Mouse (Mus musculus): ENCODE results near the gene Tac2.
"Not testable (repeated sequence)": the region's sequence is repeated elsewhere in the genome, so short reads cannot be mapped to it uniquely, and the experiment has no call there.

The Tac2 gene

DNA sequence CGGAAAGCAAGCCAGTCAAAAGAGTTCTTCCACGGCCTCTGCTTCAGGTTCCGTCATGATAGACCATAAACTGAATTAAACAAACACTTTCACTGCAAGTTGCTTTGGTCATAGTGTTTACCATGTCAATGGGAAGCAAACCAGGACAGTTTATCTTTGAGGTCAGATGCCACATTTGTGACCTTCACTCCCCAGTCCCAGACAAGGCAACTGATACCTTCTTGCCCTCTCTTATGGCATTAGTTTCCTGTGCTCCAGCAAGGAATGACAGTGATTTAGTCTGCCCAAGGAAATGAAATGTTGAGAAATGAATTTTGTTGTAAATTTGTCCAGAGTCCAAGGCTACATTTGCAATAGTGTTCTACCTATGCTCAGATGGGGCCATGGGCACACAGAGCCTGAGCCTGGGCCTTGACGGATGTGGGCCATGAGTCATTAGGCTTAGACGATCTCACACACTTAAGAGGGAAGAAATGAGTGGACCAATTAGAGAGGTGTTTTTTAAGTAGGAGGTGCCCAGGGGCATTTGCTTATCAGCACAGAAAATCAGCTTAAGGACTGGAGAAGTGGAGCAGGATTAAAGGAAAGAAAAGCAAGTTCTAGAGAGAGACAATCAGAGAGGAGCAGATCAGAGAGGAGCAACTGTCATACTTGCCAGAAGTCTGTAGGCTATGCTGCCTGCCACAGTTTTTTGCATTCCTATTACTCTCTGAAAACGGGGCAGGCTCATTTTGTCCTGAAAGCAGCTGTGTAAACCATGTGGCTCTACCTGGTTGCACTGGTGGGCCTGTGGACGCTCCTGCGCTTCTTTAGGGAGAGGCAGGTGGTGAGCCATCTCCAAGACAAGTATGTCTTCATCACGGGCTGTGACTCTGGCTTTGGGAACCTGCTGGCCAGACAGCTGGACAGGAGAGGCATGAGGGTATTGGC is 35.2 kb downstream of the Tac2 start, which contains the start of the genes Rdh1 and Rdh16f1:
Gene Rdh1 (plus strand): TSS at position 541 of the 930 bp plus-strand sequence.
Gene Rdh16f1 (plus strand): TSS at position 607 of the 930 bp plus-strand sequence.
- peak in 1 of 2 experiments; percentile 1 for DNase-seq

DNA sequence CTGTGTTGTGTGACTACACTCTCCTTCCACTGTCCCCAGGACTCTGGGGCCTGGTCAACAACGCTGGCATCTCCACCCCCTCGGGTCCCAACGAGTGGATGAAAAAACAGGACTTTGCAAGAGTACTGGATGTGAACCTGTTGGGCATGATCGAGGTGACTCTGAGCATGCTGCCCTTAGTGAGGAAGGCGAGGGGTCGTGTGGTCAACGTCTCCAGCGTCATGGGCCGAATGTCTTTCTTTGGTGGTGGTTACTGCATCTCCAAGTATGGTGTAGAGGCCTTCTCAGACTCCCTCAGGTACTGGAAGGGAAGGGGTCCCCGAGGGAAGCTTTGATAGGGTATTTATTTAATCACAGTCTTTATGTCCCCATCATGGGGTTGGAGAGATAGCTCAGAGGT is 38.6 kb downstream of the Tac2 start:
- DNase-seq = not testable (repeated sequence)

DNA sequence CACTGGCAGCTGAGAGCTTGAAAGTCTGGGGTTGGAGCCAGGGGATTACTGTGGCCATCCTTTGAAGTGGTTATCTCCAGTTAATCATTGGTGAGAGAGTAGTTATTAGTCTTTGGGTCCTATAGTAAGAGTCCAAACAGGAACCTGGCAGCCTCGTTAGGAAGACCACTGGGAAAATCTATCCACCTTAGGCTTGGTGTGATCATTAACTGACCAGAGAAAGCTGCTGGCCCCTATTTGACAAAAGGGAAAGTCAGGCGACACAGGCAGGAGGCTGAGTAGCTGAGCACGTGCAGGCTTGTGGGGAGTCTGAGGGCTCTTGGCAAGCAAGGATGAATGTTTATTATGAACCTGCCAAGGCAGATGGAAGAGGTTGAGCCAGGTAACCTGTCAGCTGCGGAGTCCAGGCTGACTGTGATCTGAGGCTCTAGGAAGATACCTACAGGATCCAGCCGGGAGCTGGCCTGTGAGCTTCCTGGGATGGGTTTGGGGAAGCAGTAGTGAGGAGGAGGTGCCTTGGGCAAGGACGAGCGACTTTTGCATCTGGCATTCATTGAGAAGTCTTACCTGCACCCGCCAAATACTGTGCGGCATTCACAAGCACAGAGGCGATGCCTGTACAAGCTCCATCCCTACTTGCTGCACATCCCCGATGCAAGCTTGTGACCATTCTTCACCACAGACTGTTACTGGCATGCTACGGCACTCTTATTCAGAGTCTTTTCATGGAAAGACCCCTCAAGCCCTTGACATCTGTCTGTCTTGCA is 39.8 kb downstream of the Tac2 start:
- peak; percentile 50 to 60 for DNase-seq

DNA sequence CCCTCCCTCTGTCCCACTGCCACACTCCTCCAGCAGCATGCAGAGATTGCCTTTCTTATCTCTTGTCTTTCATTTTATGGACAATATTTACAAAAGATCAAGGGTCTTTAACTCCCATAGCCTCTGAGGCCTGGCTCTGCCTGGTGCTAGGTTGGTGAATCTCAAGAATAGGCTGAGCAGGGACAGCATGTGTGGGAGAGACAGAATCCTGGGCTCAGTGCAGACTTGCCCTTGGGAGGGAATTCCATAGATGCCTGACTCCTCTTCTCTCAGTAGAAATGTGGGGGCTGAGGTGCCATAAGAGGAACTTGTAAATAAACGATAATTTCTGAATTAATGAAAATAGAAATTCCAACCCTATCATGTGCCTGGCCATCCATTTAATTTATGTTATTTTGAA is 42.3 kb downstream of the Tac2 start:
- DNase-seq = no peak

DNA sequence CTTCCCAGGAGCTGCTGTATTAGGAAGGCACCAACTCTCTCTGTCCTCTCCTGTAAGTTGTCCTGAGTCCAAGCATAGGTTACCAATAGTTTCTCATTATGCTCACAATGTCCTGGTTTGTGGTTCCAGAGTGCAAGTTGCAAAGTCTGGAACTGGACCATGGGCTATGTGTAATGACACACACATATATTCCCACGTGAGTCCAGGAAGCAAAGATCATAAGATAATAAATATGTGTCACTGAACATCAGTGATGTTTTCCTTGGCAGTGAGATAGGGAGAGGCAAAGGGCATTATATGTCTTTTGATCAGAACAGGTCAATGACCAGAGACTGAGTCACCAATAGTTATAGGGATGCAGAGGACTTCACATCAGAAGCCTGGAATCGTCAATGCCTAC is 51.7 kb downstream of the Tac2 start, which contains the start of gene Rdh9:
Gene Rdh9 (plus strand): TSS at position 376 of the 400 bp plus-strand sequence.
- no peak for DNase-seq
